Mouse (Mus musculus) stomach, postnatal 0 days (tissue): Measurements from ENCODE around the gene Inpp5k. TPM values are rescaled to one million over a fixed set of nuclear protein-coding genes. Genes with fewer than 3 reads are reported as not detected.
A peak's percentile ranks its signal among the peaks of the same experiment; 100 is the strongest.
"Not testable (repeated sequence)": the region's sequence is repeated elsewhere in the genome, so short reads cannot be mapped to it uniquely, and the experiment has no call there.

Experiments
- ATAC-seq: fragments of 200-750 bp; cut with Nextera tagmentation; 2 replicates; pipeline ENCODE4 v1.8.0; 2017; ENCODE audit not compliant: low FRiP score, low TSS enrichment
- DNase-seq: peaks from one replicate; pipeline ENCODE4 v3.0.0-alpha.2; 2016; ENCODE audit warnings: low spot score
- H3K27ac ChIP-seq: fragments of 300-500 bp; sonication (generic); replicated peaks from 2 replicates; pipeline ENCODE4 v1.5.1; 2014; ENCODE audit warnings: mild to moderate bottlenecking, control low read depth
- H3K27me3 ChIP-seq: fragments of 300-500 bp; sonication (generic); 2 replicates; pipeline ENCODE4 v1.6.1; 2014; ENCODE audit warnings: low read length; ENCODE audit not compliant: control insufficient read depth, insufficient read depth
- H3K36me3 ChIP-seq: fragments of 300-500 bp; sonication (generic); 2 replicates; pipeline ENCODE4 v1.6.1; 2014; ENCODE audit warnings: low read length, mixed read lengths; ENCODE audit not compliant: control insufficient read depth, insufficient read depth
- H3K4me1 ChIP-seq: fragments of 300-500 bp; sonication (generic); replicated peaks from 2 replicates; pipeline ENCODE4 v1.6.1; 2014; ENCODE audit warnings: antibody characterized with exemption; ENCODE audit not compliant: control insufficient read depth, insufficient read depth
- H3K4me2 ChIP-seq: fragments of 300-500 bp; sonication (generic); replicated peaks from 2 replicates; pipeline ENCODE4 v1.6.1; 2014; ENCODE audit warnings: low read depth, mild to moderate bottlenecking, control low read depth, moderate library complexity
- H3K4me3 ChIP-seq: fragments of 300-500 bp; sonication (generic); 2 replicates; pipeline ENCODE4 v1.5.1; 2014; ENCODE audit warnings: low read depth, low read length, control low read depth
- H3K9ac ChIP-seq: fragments of 300-500 bp; sonication (generic); 2 replicates; pipeline ENCODE4 v1.6.1; 2014; ENCODE audit warnings: mild to moderate bottlenecking, low read length, control low read depth, mixed read lengths
- H3K9me3 ChIP-seq: fragments of 300-500 bp; sonication (generic); 2 replicates; pipeline ENCODE4 v1.6.1; 2016; ENCODE audit warnings: low read length; ENCODE audit not compliant: control insufficient read depth
- CTCF ChIP-seq: IDR thresholded peaks from 2 replicates; pipeline ENCODE4 v1.5.1; 2016; ENCODE audit warnings: antibody characterized with exemption, low read depth, mild to moderate bottlenecking, moderate library complexity
- EP300 ChIP-seq: optimal IDR thresholded peaks from 2 replicates; pipeline ENCODE3; 2016; ENCODE audit warnings: antibody characterized with exemption
- WGBS: fragments of 180-500 bp; shearing (Covaris S2); extraction: QIAGEN DNeasy Blood & Tissue Kit; methylation state at CpG from one replicate; pipeline ENCODE4 v1.1.7; 2014; 5-methylcytosine and 5-hydroxymethylcytosine counted together
- polyA plus RNA-seq: library from polyadenylated mRNA; unstranded; fragments of >200 nt; fragmentation: Nextera tagmentation; extraction: Ambion mirVana; gene quantifications from 2 replicates; pipeline ENCODE4 v1.2.1, GENCODE M21; 2015

Inpp5k gene
- polyA plus RNA-seq, 1 experiment from 2014 or later: 19.0 TPM

- WGBS: 69% methylated on average over 3 of the region's 3 CpGs
- Histone ChIP-seq H3K27ac (no peak overlapping the region), H3K9me3 (no peaks in the 10 kb centered on the region), H3K4me2 (no peak overlapping the region), H3K27me3 (no peaks in the 10 kb centered on the region), H3K4me1 (peaks cover 3% of the 10 kb centered on the region; the same call in 1 of the 2 replicates), H3K9ac (no peak overlapping the region), H3K4me3 (no peak overlapping the region), H3K36me3 (peaks cover 9% of the 10 kb centered on the region)
- ATAC-seq: no peak
- DNase-seq: no peak
- TF ChIP-seq EP300: no peak
- no peak for TF ChIP-seq CTCF
Observed at GRCm38 (mm10) chr11:75596726-75597255, 34.0 kb upstream of the Inpp5k start.

GRCm38 (mm10) chr11:75598004-75598403 is 32.8 kb upstream of the Inpp5k start:
- H3K4me1 ChIP-seq: no peaks in the 10 kb centered on the region; the same call in 1 of the 2 replicates

GRCm38 (mm10) chr11:75599802-75600201 is 31.0 kb upstream of the Inpp5k start:
- H3K9me3 ChIP-seq, H3K4me1 ChIP-seq, H3K9ac ChIP-seq, H3K36me3 ChIP-seq, H3K27me3 ChIP-seq, H3K27ac ChIP-seq, H3K4me2 ChIP-seq, H3K4me3 ChIP-seq, ATAC-seq, DNase-seq: not testable (repeated sequence)
- 93% methylated on average over 15 of the region's 17 CpGs for WGBS

More at GRCm38 (mm10) chr11:75598004-75598403, 32.8 kb upstream of the Inpp5k start:
- Histone ChIP-seq H3K4me2 (no peak overlapping the region), H3K36me3 (peaks cover 12% of the 10 kb centered on the region), H3K9me3 (no peaks in the 10 kb centered on the region), H3K4me3 (no peak overlapping the region), H3K27me3 (no peaks in the 10 kb centered on the region), H3K9ac (no peak overlapping the region), H3K27ac (peak overlapping the region; percentile 35; the same call in 1 of the 2 replicates)
- no peak for ATAC-seq
- no peak for DNase-seq
- TF ChIP-seq CTCF (no peak), EP300 (no peak)
- WGBS: 72% methylated on average over 6 of the region's 6 CpGs

DNA sequence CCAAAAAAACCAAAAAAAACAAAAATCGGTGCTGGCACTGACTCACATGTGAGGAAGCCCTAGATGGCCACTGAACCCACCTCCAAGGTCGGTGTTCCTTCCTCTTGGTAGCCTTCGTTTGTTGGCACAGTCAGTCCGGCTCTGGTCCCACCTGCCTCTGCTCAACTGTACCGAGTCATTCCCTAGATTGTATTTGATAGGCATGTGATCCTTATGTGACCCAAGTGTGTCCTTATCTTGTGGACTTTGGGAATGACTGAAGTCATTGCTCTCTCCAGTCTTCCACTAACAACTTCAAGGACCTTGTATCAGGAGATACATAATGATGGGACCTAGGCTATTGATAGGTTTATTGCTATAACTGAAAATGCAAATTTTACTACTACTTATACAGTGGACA is 26.0 kb upstream of the Inpp5k start:
- Histone ChIP-seq H3K36me3 (peaks cover 22% of the 10 kb centered on the region), H3K4me1 (no peaks in the 10 kb centered on the region), H3K9ac (no peak overlapping the region), H3K9me3 (no peaks in the 10 kb centered on the region), H3K27ac (no peak overlapping the region), H3K4me2 (no peak overlapping the region), H3K4me3 (no peak overlapping the region), H3K27me3 (no peaks in the 10 kb centered on the region)
- TF ChIP-seq CTCF (no peak), EP300 (no peak)
- peak; percentile 52; the same call in 1 of the 2 replicates for ATAC-seq
- 76% methylated on average over 5 of the region's 5 CpGs for WGBS
- DNase-seq: no peak

DNA sequence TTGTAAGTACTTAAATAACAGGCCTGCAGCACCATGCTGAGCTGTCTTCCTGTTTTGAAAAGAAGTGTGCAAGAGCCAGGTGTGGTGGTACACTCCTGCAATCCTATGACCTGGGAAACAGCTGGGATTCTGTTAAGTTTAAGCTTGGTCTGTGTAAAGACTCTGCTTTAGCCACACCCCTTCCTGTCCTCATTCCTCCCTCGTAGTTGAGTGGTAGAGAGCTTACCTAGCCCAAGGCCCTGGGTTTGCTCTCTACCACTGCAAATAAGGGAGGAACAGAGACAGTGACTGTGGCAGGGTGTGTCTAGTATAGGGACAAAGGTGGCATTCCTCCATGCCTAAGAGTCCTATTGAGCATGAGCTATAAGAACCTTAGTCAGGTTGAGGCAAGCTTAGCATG is 25.5 kb upstream of the Inpp5k start:
- no peak overlapping the region for H3K4me2 ChIP-seq
- H3K4me3 ChIP-seq: no peak overlapping the region
- peak overlapping the region; percentile 74 for H3K27ac ChIP-seq
- DNase-seq (no peak), ATAC-seq (peak; percentile 85)
- no peak overlapping the region for H3K9ac ChIP-seq
- TF ChIP-seq CTCF (no peak), EP300 (no peak)
- H3K36me3 ChIP-seq: peaks cover 27% of the 10 kb centered on the region
- H3K27me3 ChIP-seq: no peaks in the 10 kb centered on the region
- H3K9me3 ChIP-seq: no peaks in the 10 kb centered on the region
- H3K4me1 ChIP-seq: no peaks in the 10 kb centered on the region
- WGBS: 12% methylated on average over 1 of the region's 1 CpGs

GRCm38 (mm10) chr11:75608776-75609175 is 22.0 kb upstream of the Inpp5k start:
- no peak for TF ChIP-seq CTCF
- Histone ChIP-seq H3K4me2 (no peak overlapping the region), H3K9ac (no peak overlapping the region), H3K36me3 (peaks cover 24% of the 10 kb centered on the region), H3K9me3 (no peaks in the 10 kb centered on the region), H3K27ac (no peak overlapping the region), H3K4me1 (no peaks in the 10 kb centered on the region), H3K4me3 (no peak overlapping the region), H3K27me3 (no peaks in the 10 kb centered on the region)
- DNase-seq (no peak), ATAC-seq (no peak)
- 84% methylated on average over 5 of the region's 5 CpGs for WGBS
